21 mouse cellular contexts compared by ENCODE assay signal in genomic region chr14:31903664-31904063, GRCm38 (mm10).
A peak's percentile ranks its signal among the peaks of the same experiment; 100 is the strongest.
DNase-seq lines count a peak whose midpoint lies in the region; ATAC-seq lines count a peak whose summit lies in the region.
"Had no signal": no experiment of that assay in that cellular context is flagged by ENCODE, and none has a peak within 500 bp of the region (broad histone marks: within the 10 kb centered on the region; RNA-seq: fewer than 3 reads in every experiment).

No protein-coding gene starts in this region.

- H3K4me1 ChIP-seq in heart, embryonic 12.5 days (replicated peaks) = peaks cover 11% of the 10 kb centered on the region
- H3K4me1 ChIP-seq: intestine, embryonic 15.5 days had no signal

- H3K36me3 ChIP-seq in heart, embryonic 12.5 days = no peaks in the 10 kb centered on the region
- H3K36me3 ChIP-seq: forebrain, embryonic 10.5 days; hindbrain, embryonic 10.5 days; hindbrain, embryonic 13.5 days; intestine, embryonic 15.5 days had no signal

- no peaks in the 10 kb centered on the region for H3K27me3 ChIP-seq in heart, embryonic 12.5 days (replicated peaks)
- H3K27me3 ChIP-seq: forebrain, embryonic 13.5 days; hindbrain, embryonic 13.5 days; intestine, embryonic 15.5 days had no signal

- WGBS in heart, embryonic 12.5 days = 68% methylated on average over 3 of the region's 3 CpGs

- peak; percentile 90 for DNase-seq in heart, adult 11 months
- DNase-seq in heart, adult 8-10 months (ENCODE audit: low spot score) = peak; percentile 62
- no peak for DNase-seq in heart, postnatal 14 days
- DNase-seq in kidney, postnatal 36 days = peak; percentile 10 to 26
- DNase-seq in kidney, postnatal 10 days = no peak
- DNase-seq: adrenal gland, adult 8-10 months; adrenal gland, postnatal 25 days; cerebellum, adult 18-20 months; cerebellum, adult 9-10 months; cerebellum, postnatal 14 days; gastrocnemius, postnatal 10 days; kidney, adult 11 months had no signal

- ATAC-seq in heart, embryonic 12.5 days (ENCODE audit: insufficient number of reproducible peaks, low FRiP score) = no peak
- ATAC-seq: activated CD4-positive, CD25-positive, alpha-beta regulatory T cell, adult 4 months; forebrain, embryonic 13.5 days; forebrain, embryonic 16.5 days; hindbrain, embryonic 16.5 days; intestine, embryonic 15.5 days had no signal

- no peak overlapping the region for H3K4me2 ChIP-seq in heart, embryonic 12.5 days
- H3K4me2 ChIP-seq: forebrain, embryonic 13.5 days; hindbrain, embryonic 13.5 days; intestine, embryonic 15.5 days had no signal

- H3K9me3 ChIP-seq in heart, embryonic 12.5 days (replicated peaks) = no peaks in the 10 kb centered on the region
- H3K9me3 ChIP-seq: forebrain, embryonic 10.5 days; forebrain, embryonic 13.5 days; hindbrain, embryonic 10.5 days; hindbrain, embryonic 13.5 days; intestine, embryonic 15.5 days had no signal

- no peak overlapping the region for H3K27ac ChIP-seq in heart, embryonic 12.5 days (ENCODE audit: poor library complexity, severe bottlenecking)
- H3K27ac ChIP-seq: forebrain, embryonic 10.5 days; forebrain, embryonic 13.5 days; hindbrain, embryonic 10.5 days; hindbrain, embryonic 13.5 days; intestine, embryonic 15.5 days had no signal

- H3K9ac ChIP-seq in heart, embryonic 12.5 days = no peak overlapping the region
- H3K9ac ChIP-seq: forebrain, embryonic 13.5 days; hindbrain, embryonic 13.5 days; intestine, embryonic 15.5 days had no signal

- no peak overlapping the region for H3K4me3 ChIP-seq in heart, embryonic 12.5 days
- H3K4me3 ChIP-seq: forebrain, embryonic 10.5 days; forebrain, embryonic 13.5 days; hindbrain, embryonic 10.5 days; hindbrain, embryonic 13.5 days; intestine, embryonic 15.5 days had no signal

- intact Hi-C loops in heart, postnatal 14 days (cut with DNase I) = no loop called here

Comparison
In these comparisons a context has a peak if more than half of its experiments do, and no peak if none do; other contexts are left out.
1. DNase-seq: peak in heart, adult 11 months (single experiment), heart, adult 8-10 months (single experiment) and kidney, postnatal 36 days (2 of 2); none in heart, postnatal 14 days (0 of 2) and kidney, postnatal 10 days (single experiment).